Mouse (Mus musculus): ENCODE data around the gene Hus1. TPM values are rescaled to one million over a fixed set of nuclear protein-coding genes. Genes with fewer than 3 reads are reported as not detected.

Hus1 gene
- 10.7 TPM for total RNA-seq (2023)

GRCm38 (mm10) chr11:9010853-9011339 is at the start of gene Hus1:
Hus1 (minus strand) TSS chr11:9011191.

GRCm38 (mm10) chr11:9048703-9049060 is 37.7 kb upstream of the Hus1 start, which contains the start of gene Sun3:
Sun3 (minus strand) TSS chr11:9048991.

GRCm38 (mm10) chr11:9048011-9048702 is 37.2 kb upstream of the Hus1 start, which contains the start of gene Gm11992:
Gm11992 (plus strand) TSS chr11:9048594.

GRCm38 (mm10) chr11:8973166-8973565 is 37.8 kb downstream of the Hus1 start, which contains the start of gene Pkd1l1:
Pkd1l1 (minus strand) TSS chr11:8973266.

Other genes starting within 250 kb of the Hus1 start
- gene Pkd1l1, start 37.9 kb downstream of the Hus1 start, total RNA-seq (2023) = 0.09 TPM
- gene Gm11992, start 37.4 kb upstream of the Hus1 start, total RNA-seq (2023) = not detected
- not detected for gene Sun3, start 37.8 kb upstream of the Hus1 start, total RNA-seq (2023)
- gene Upp1, start 106.9 kb upstream of the Hus1 start, total RNA-seq (2023) = not detected
- gene Abca13, start 180.8 kb upstream of the Hus1 start, total RNA-seq (2023) = 0.03 TPM

Measured in CD4-positive naive resting alpha-beta T cell, adult 57 days (primary cell).